Mouse (Mus musculus): ENCODE measurements around the gene Ctdspl.

Ctdspl gene

DNA sequence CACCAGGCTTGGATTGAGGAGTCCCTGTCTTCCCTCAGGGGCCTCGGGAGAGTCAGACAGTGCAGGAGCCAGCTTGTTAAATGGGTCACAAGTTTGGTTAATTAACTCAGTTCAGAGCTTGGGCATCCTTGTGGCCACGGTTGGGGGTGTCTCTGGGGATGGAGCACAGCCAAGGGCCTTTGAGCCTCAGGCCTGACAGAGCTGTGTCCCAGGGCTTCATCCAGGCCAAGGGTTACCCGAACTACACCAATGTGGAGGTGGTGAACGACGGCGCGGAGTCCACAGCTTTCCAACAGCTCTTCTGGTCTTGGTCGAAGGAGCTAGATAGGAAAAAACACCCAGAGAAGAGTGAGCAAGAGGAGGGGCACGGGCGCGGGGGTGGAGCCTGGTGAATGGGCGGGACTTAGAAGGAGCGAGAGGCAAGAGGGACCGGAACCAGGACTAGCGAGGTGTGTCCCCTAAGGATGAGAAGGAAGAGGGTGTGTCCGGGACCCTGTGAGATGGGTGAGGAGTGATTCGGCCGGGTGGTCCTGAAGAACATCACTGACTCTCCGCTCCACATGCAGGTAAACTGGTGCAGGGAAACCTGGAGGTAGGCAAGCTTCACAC, 136.9 kb downstream of the Ctdspl start:
- no peak for DNase-seq (ENCODE audit: low spot score)

- DNase-seq (ENCODE audit: low spot score): no peak
These were observed 138.0 kb downstream of the Ctdspl start for GRCm38 (mm10) chr9:119064296-119064695.

GRCm38 (mm10) chr9:119067601-119068000, 141.3 kb downstream of the Ctdspl start:
- peak; percentile 78 for DNase-seq (ENCODE audit: low spot score)

- DNase-seq (ENCODE audit: low spot score): peak; percentile 60
These were observed 142.0 kb downstream of the Ctdspl start for GRCm38 (mm10) chr9:119068266-119068665.

- no peak for DNase-seq (ENCODE audit: low spot score)
These were observed 144.0 kb downstream of the Ctdspl start for GRCm38 (mm10) chr9:119070173-119070825.

DNA sequence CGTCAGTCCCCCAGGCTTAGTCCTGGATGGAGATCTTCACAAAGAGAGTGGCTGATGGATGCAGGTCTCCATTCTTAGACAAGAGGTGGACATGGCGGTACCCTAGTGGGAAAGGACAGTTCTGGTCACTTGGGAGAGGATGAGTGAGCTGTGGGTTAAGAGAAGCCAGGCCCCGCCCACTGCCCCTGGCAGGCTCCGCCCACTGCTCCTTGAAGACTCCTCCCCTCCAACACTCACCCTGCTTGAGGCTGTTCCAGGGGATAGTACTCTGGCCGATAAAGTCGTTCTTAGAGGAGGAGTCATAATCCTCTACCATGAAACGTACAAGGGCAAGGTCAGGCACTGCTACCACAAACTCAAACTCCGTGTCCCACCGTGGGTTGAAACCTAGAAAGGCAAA, 145.5 kb downstream of the Ctdspl start:
- DNase-seq (ENCODE audit: low spot score): no peak

DNA sequence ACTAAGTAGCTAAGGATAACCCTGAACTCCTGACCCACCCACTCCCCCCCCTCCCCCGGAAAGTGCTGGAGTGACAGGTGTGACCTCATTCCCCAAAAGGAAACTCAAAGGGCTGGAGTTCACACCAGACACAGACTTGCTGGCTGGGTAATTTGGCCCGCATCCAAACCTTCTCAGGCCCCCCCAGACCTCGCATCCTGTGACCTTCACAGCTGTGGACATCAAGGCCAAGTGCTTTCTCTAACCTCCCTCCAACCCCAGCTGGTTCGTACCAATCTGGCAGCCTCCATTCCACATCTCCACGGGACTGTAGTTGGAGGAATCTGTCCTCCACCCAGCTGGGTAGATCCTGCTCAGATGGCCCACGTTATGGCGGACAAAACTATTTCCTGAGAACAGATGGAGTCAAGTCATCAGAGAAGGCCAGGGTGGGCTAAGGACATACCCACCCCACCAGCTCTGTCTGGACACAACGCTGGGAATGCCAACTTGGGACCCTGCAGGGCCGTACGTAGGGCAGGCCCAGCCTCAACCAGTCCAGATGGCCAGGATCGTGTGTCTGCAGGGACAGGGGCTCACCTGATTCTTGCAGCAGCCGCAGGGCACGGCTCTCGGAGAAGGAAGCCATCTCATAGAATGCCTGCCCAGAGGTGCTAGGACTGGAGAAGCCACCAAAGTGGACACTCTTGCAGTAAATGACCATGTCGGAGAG, 147.1 kb downstream of the Ctdspl start:
- no peak for DNase-seq (ENCODE audit: low spot score)

GRCm38 (mm10) chr9:119075685-119076084, 149.4 kb downstream of the Ctdspl start:
- DNase-seq (ENCODE audit: low spot score): no peak

DNA sequence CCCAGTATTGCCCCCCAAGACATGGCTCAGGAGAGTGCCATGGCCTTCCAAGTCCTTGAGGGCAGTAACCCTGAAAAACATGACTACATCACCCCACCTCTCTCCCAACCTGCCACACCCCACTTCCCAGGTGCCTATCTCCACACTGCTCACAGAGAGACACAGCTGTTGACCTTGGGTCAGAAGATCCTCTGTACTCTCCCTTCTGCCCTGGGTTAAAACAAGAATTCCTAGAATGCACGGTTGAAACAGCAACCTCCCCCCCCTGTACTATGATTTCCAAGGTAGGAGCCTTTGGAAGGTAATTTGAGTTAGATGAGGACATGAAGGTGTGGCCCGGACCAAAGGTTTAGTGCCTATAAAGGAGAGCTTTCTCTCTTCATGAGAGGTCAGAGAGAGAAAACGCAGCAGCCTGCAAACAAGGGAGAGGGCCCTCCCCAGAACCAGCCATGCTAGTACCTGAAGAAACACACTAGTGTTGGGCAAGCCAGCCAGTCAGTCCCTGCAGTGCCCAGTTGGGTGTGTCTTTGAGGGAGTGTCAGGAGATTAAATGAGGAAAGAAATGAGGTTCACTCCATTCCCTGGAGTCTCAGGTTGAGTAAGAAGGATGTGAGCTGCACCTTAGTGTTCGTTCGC, 153.9 kb downstream of the Ctdspl start:
- DNase-seq (ENCODE audit: low spot score): no peak

DNA sequence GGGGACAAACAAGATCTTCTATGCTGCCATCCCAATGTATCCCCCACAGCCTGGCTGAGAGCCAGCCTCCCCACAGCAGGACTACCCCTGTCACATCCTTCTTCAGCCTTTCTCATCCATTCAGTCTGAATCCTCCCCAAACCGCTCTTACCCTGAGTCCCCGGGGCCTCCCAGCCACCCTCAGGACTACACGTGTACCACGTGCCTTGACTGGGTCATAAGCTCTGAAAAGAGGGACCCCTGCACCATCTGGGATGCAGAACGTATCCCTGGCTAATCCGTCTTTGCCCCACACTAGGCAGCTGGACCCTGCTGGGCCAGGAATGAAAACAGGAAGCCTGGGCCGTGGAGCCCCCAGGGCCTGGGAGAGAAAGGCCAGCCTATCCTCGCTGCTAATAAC, 155.8 kb downstream of the Ctdspl start:
- no peak for DNase-seq (ENCODE audit: low spot score)

GRCm38 (mm10) chr9:119082656-119083430, 156.6 kb downstream of the Ctdspl start:
- DNase-seq (ENCODE audit: low spot score): no peak

GRCm38 (mm10) chr9:119083966-119084365, 157.7 kb downstream of the Ctdspl start:
- no peak for DNase-seq (ENCODE audit: low spot score)

DNA sequence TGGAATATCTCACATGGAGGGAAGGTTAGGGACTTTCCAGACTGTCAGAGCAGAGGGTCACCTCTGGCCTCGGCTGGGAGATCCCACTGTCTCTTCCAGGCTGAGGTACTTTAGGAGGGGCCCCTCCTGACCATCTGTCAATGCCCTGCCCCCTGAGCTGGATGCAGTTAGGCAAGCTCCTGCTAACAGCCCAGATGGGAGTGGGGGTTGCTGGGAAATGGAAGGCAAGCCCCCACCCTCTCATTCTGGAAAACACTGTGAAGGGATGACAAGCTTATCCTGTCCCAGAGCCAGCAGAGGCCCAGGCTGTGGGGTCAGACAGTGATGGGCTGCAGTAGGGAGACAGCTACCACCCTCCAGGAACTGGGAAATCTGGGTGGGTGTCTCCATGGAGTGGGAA, 160.2 kb downstream of the Ctdspl start:
- no peak for DNase-seq (ENCODE audit: low spot score)

- no peak for DNase-seq (ENCODE audit: low spot score)
These were observed 161.1 kb downstream of the Ctdspl start for GRCm38 (mm10) chr9:119087309-119087708.

DNA sequence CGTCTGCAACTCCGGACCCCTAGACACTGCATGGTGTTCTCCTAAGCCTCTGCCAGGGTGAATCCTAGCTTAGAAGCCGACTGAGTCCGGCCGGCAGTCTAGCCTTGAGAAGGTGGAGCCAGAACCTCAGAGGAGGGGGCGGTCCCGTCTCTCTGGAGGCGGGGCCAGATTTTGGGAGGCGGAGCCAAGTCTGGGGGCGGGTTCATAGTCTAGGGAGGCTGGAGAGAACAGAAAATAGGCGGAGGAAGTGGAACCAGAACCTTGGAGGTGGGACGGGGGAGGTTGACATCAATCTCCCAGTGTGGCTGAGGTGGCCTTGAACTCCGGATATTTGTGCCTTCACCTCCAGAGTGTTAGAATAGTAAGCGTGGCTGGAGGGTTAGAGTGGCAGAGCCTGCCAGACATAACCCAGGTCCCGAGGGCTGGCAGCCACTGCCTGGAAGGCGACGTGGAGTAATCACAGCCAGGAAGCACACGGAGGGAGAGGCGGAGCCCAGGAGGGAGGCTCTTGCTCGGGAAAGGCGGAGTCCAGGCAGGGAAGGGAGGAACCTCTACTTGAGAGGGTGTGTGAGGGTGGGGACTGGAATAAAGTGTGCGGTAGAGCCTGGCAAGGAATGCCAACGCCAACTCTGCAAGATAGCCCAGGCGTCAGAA, 162.0 kb downstream of the Ctdspl start:
- peak; percentile 90 for DNase-seq (ENCODE audit: low spot score)

DNA sequence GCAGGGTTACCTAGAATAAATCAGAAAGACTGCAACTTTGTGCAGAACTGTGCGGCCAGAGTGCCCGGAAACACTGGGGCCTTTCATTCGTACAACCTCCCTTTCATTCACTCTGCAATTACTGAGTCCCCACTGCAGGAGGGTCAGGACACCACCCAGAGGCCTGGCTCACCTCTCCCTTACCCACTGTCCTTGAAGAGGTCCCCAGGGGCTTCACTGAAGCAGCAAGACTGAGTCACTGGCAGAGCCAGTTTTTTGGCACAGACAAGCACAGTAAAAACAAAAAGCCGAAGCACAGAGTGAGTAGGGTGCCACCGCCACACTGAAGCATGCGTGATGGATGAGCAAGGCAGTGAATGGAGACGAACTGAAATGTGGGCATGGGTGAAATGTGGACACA, 163.2 kb downstream of the Ctdspl start:
- DNase-seq (ENCODE audit: low spot score): no peak

- no peak for DNase-seq (ENCODE audit: low spot score)
These were observed 164.2 kb downstream of the Ctdspl start for GRCm38 (mm10) chr9:119090462-119090861.

GRCm38 (mm10) chr9:119091581-119092310, 165.5 kb downstream of the Ctdspl start:
- no peak for DNase-seq (ENCODE audit: low spot score)

DNA sequence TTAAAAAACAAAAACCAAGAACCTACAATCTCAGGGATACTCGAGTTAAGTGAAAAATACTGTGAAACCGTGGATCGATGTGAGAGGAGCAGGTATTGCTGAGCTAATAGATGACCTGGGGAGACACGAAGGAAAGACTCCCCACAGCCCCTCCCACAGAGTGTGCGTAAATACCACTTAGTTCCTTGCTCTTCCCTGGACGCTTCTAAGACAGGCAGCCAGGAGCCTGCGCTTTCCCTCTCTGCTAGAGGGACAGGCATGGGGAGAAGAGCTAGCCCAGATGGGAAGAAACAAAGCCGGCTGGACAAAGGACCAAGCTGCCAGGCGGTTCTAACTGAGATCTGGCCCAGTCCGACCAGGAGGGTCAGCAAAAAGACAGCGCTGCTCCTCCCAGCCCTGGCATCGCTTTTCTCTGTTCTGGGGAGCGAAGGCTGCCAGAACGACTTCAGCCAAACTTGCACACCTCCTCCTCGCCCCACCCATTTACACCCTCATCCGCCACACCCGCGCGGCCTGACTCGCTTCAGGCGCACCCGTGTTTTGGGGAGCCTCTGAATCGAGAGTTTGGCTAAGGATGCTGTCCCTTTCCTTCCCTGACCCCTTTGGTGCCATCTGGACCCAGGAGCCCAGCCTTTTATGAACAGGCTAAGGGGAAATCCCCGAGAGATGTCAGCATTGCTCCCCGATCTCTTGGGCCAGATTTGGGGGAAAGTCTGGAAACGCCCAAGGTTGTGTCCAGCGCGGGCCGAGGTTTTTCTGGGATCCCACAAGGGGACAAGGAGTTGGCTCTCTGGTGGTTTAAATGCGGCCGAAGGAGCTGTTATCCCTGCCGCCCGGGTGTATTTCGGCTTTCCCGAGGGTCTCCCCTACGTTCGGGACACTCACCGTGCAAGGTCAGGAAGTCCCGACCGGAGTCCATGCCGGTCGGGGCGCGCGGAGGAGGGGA, 166.5 kb downstream of the Ctdspl start:
- DNase-seq (ENCODE audit: low spot score): peak; percentile 23

Measured in lung, postnatal 25 days (tissue).